Mouse (Mus musculus) hindbrain, embryonic 10.5 days (tissue): ENCODE data around the gene Sgsm2. TPM values are rescaled to one million over a fixed set of nuclear protein-coding genes. Genes with fewer than 3 reads are reported as not detected.
A peak's percentile ranks its signal among the peaks of the same experiment; 100 is the strongest.

Experiments used
- DNase-seq: peaks from one replicate; pipeline ENCODE4 v3.0.0-alpha.2; 2017; ENCODE audit warnings: low spot score
- H3K27ac ChIP-seq: fragments of 300-500 bp; sonication (generic); 2 replicates; pipeline ENCODE4 v1.5.1; 2016; ENCODE audit warnings: mild to moderate bottlenecking, moderate library complexity
- H3K27me3 ChIP-seq: fragments of 300-500 bp; sonication (generic); 2 replicates; pipeline ENCODE4 v1.6.1; 2016; ENCODE audit warnings: mild to moderate bottlenecking; ENCODE audit not compliant: poor library complexity, insufficient read depth, severe bottlenecking
- H3K36me3 ChIP-seq: fragments of 300-500 bp; sonication (generic); 2 replicates; pipeline ENCODE4 v1.6.1; 2016; ENCODE audit warnings: mild to moderate bottlenecking, moderate library complexity
- H3K4me1 ChIP-seq: fragments of 300-500 bp; sonication (generic); replicated peaks from 2 replicates; pipeline ENCODE4 v1.6.1; 2016; ENCODE audit warnings: mild to moderate bottlenecking
- H3K4me3 ChIP-seq: fragments of 300-500 bp; sonication (generic); 2 replicates; pipeline ENCODE4 v1.5.1; 2016; ENCODE audit warnings: mild to moderate bottlenecking, moderate library complexity
- H3K9me3 ChIP-seq: fragments of 300-500 bp; sonication (generic); 2 replicates; pipeline ENCODE4 v1.6.1; 2016; ENCODE audit warnings: mild to moderate bottlenecking, moderate library complexity
- WGBS: fragments of 180-500 bp; shearing (Covaris S2); methylation state at CpG from one replicate; pipeline ENCODE4 v1.1.7; 2016; 5-methylcytosine and 5-hydroxymethylcytosine counted together
- polyA plus RNA-seq: library from polyadenylated mRNA; unstranded; fragments of >200 nt; fragmentation: Nextera tagmentation; extraction: Ambion mirVana; gene quantifications from 2 replicates; pipeline ENCODE4 v1.2.1, GENCODE M21; 2016

Gene Sgsm2
- polyA plus RNA-seq, 1 experiment from 2014 or later = 10.7 TPM

DNA sequence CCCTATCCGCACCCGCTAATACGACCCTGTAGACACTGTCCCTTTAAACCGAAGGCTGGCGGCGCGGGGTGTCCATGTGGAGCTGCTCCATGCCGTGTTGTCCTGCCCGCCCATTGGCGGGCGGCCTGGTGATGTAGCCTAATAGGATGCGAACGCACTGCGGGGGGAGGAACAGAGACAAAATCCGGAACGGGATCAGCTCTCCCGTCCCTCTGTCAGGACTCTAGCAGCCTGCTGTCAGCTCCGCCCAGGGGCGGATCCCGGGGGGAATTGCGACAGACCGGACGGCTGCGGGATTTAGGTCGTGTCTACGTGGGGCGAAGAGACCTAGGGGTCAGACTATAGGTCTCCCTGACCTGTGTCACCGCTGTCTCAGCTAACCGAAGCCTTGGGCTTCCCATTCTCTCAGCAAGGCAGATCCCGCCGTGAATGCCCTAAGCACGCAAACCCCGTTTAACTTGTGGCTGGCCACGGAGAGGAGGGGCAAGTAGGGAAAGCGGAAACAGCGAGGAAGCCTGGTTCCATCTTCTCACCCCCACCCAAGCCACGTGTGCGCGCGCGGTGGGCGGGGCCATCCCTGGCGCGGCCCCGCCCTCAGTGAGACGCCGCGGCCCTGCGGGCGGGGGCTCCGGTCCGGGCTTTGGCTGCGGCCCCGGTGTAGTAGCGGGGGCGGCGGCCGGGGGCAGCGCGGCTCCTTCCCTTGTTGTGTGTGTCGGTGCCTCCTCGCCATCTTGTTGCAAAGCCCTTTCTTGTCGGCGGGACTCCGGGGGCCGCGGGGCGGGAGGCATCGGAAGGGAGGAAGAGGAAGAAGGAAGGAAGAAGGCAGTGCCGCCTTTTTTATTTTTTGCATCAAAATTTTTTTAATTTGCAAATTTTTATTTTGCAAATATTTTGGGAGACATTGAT lies 66.4 kb downstream of the Sgsm2 start, which contains the start of gene Mnt:
TSS of gene Mnt (plus strand) at position 665 of the 906 bp plus-strand sequence.
- DNase-seq = peak; percentile 99
- Histone ChIP-seq H3K27me3 (peaks cover 8% of the 10 kb centered on the region; the same call in 1 of the 2 replicates), H3K9me3 (no peaks in the 10 kb centered on the region), H3K4me3 (peak within 1 kb of the TSS; percentile 94), H3K36me3 (no peaks in the 10 kb centered on the region), H3K4me1 (peaks cover 51% of the 10 kb centered on the region), H3K27ac (peak within 1 kb of the TSS; percentile 93)
- under 1% methylated on average over 70 of the region's 70 CpGs for WGBS

DNA sequence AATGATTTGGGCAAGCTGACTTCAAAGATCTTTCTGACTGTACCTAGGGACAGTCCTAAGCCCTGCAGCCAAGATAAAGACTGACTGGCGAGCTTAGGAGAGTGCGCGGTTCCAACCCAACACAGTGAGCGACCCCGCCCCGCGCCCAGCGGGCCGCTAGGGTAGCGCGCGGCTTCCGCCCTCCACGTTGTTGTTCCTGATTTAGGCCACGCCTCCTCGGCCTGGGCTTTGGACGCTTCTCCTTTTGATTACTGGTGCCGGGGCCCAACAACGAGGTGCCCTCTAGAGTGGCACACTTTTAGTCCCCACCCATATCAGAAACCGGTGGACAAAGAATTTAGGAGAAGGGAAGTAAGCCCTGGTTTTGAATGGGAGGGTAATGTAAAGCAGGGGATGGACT lies 67.0 kb downstream of the Sgsm2 start:
- Histone ChIP-seq H3K9me3 (no peaks in the 10 kb centered on the region), H3K36me3 (no peaks in the 10 kb centered on the region), H3K4me3 (peak overlapping the region; percentile 94), H3K4me1 (peaks cover 46% of the 10 kb centered on the region), H3K27ac (peak overlapping the region; percentile 93), H3K27me3 (peaks cover 8% of the 10 kb centered on the region; the same call in 1 of the 2 replicates)
- peak; percentile 85 for DNase-seq
- WGBS = under 1% methylated on average over 20 of the region's 20 CpGs

- Histone ChIP-seq H3K27me3 (peaks cover 8% of the 10 kb centered on the region; the same call in 1 of the 2 replicates), H3K4me1 (peaks cover 39% of the 10 kb centered on the region), H3K9me3 (no peaks in the 10 kb centered on the region), H3K36me3 (0 out of 2 replicates have a peak, but pooled peaks cover 4% of the 10 kb centered on the region), H3K27ac (peak overlapping the region; percentile 93), H3K4me3 (peak overlapping the region; percentile 94)
- DNase-seq = no peak
- WGBS = 15% methylated on average over 11 of the region's 11 CpGs
These were observed 67.8 kb downstream of the Sgsm2 start for GRCm38 (mm10) chr11:74828965-74829550.

GRCm38 (mm10) chr11:74828404-74828931 lies 68.4 kb downstream of the Sgsm2 start:
- Histone ChIP-seq H3K27me3 (peaks cover 8% of the 10 kb centered on the region; the same call in 1 of the 2 replicates), H3K36me3 (peaks cover 7% of the 10 kb centered on the region; the same call in 1 of the 2 replicates), H3K4me3 (no peak overlapping the region), H3K4me1 (peaks cover 33% of the 10 kb centered on the region), H3K9me3 (no peaks in the 10 kb centered on the region), H3K27ac (no peak overlapping the region)
- 14% methylated on average over 2 of the region's 2 CpGs for WGBS
- DNase-seq = no peak

DNA sequence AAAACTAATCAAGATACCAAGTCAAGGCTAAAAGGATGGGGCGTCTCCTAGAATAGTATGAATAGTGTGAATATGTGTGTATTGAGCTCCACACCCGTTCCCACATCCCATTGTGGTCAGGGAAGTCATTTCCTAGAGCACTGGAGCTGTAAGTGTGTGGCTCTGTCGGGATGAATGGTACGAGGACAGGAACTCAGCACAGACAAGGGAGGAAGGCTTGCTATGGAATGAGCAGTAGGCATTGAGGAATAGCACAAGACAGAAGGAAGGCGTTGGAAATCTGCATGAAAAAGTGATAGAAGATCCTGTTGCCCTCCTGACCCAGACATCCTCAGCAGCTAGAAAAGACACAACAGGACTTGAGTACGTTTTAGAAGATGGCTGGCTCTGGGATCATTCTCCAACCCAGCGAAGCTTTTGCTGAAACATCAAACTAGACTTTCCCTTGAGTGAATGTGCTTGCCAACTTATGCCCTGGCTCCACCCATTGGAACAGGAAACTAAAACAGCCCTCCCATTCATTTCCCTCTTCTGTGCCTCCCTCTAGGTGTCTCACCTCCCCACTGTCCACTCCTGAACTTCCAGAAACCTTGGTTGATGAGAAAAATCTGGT lies 69.0 kb downstream of the Sgsm2 start:
- 73% methylated on average over 7 of the region's 7 CpGs for whole genome bisulfite sequencing

GRCm38 (mm10) chr11:74826702-74827101 lies 70.2 kb downstream of the Sgsm2 start:
- H3K27me3 ChIP-seq = peaks cover 8% of the 10 kb centered on the region; the same call in 1 of the 2 replicates
- H3K4me1 ChIP-seq = peaks cover 19% of the 10 kb centered on the region
- no peaks in the 10 kb centered on the region for H3K9me3 ChIP-seq
- H3K36me3 ChIP-seq = peaks cover 13% of the 10 kb centered on the region; the same call in 1 of the 2 replicates
- H3K27ac ChIP-seq = no peak overlapping the region
- H3K4me3 ChIP-seq = no peak overlapping the region
- DNase-seq = no peak
- WGBS = 88% methylated on average over 5 of the region's 5 CpGs

More for the DNA sequence above, 69.0 kb downstream of the Sgsm2 start:
- Histone ChIP-seq H3K27me3 (peaks cover 8% of the 10 kb centered on the region; the same call in 1 of the 2 replicates), H3K9me3 (no peaks in the 10 kb centered on the region), H3K4me3 (no peak overlapping the region), H3K4me1 (peaks cover 27% of the 10 kb centered on the region), H3K36me3 (peaks cover 13% of the 10 kb centered on the region; the same call in 1 of the 2 replicates), H3K27ac (no peak overlapping the region)
- DNase-seq = no peak

DNA sequence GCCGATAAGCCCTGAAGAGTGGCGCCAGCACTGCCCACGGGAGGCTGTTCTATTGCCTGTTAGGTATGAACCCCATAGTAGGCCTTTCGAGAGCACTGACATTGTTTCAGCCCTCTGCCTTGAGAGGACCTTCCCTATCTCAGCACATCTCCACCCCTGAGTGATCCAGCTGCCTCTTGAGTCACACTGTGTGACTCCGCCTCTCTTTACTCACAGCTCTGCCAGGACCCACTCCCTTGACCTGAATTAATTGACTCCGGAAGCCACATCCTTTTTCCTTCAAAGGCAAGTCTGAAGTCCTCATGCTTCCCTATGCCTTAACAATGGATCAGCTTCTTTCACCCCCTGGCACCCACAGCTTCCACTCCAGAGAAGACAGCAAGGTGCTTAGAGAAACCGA lies 70.7 kb downstream of the Sgsm2 start:
- DNase-seq = no peak
- no peak overlapping the region for H3K4me3 ChIP-seq
- H3K27me3 ChIP-seq = peaks cover 8% of the 10 kb centered on the region; the same call in 1 of the 2 replicates
- H3K36me3 ChIP-seq = peaks cover 13% of the 10 kb centered on the region; the same call in 1 of the 2 replicates
- H3K9me3 ChIP-seq = no peaks in the 10 kb centered on the region
- 67% methylated on average over 7 of the region's 7 CpGs for WGBS
- H3K4me1 ChIP-seq = peaks cover 19% of the 10 kb centered on the region
- no peak overlapping the region for H3K27ac ChIP-seq

- H3K4me1 ChIP-seq = no peaks in the 10 kb centered on the region
- WGBS = 85% methylated on average over 7 of the region's 7 CpGs
- no peak overlapping the region for H3K27ac ChIP-seq
- peaks cover 34% of the 10 kb centered on the region for H3K36me3 ChIP-seq
- no peak overlapping the region for H3K4me3 ChIP-seq
- no peaks in the 10 kb centered on the region for H3K9me3 ChIP-seq
- DNase-seq = no peak
- no peaks in the 10 kb centered on the region for H3K27me3 ChIP-seq
These were observed 74.0 kb downstream of the Sgsm2 start for GRCm38 (mm10) chr11:74822746-74823440.

- peaks cover 48% of the 10 kb centered on the region for H3K36me3 ChIP-seq
- H3K4me3 ChIP-seq = no peak overlapping the region
- DNase-seq = no peak
- no peak overlapping the region for H3K27ac ChIP-seq
- no peaks in the 10 kb centered on the region for H3K27me3 ChIP-seq
- 33% methylated on average over 1 of the region's 1 CpGs for WGBS
- H3K4me1 ChIP-seq = no peaks in the 10 kb centered on the region
- H3K9me3 ChIP-seq = no peaks in the 10 kb centered on the region
These were observed 75.4 kb downstream of the Sgsm2 start for GRCm38 (mm10) chr11:74821463-74821862.

GRCm38 (mm10) chr11:74820921-74821320 lies 75.9 kb downstream of the Sgsm2 start:
- DNase-seq = no peak
- Histone ChIP-seq H3K27ac (no peak overlapping the region), H3K9me3 (no peaks in the 10 kb centered on the region), H3K4me1 (no peaks in the 10 kb centered on the region), H3K27me3 (no peaks in the 10 kb centered on the region), H3K36me3 (peaks cover 53% of the 10 kb centered on the region), H3K4me3 (no peak overlapping the region)
- 75% methylated on average over 1 of the region's 1 CpGs for WGBS

GRCm38 (mm10) chr11:74815795-74816194 lies 81.1 kb downstream of the Sgsm2 start:
- DNase-seq = no peak
- Histone ChIP-seq H3K4me3 (no peak overlapping the region), H3K9me3 (no peaks in the 10 kb centered on the region), H3K27me3 (no peaks in the 10 kb centered on the region), H3K27ac (no peak overlapping the region), H3K36me3 (peaks cover 65% of the 10 kb centered on the region), H3K4me1 (peaks cover 9% of the 10 kb centered on the region)

- H3K9me3 ChIP-seq = no peaks in the 10 kb centered on the region
- H3K27me3 ChIP-seq = no peaks in the 10 kb centered on the region
- H3K27ac ChIP-seq = peak overlapping the region; percentile 81
- 62% methylated on average over 5 of the region's 5 CpGs for WGBS
- peaks cover 9% of the 10 kb centered on the region for H3K4me1 ChIP-seq
- H3K4me3 ChIP-seq = no peak overlapping the region
- no peak for DNase-seq
- H3K36me3 ChIP-seq = peaks cover 68% of the 10 kb centered on the region
These were observed 85.3 kb downstream of the Sgsm2 start for GRCm38 (mm10) chr11:74811538-74811937.
